ENCODE assay signal across 16 mouse cellular contexts in genomic region chr1:128080936-128081696, GRCm38 (mm10). TPM values are rescaled to one million over a fixed set of nuclear protein-coding genes. Genes with fewer than 3 reads are reported as not detected.
DNase-seq lines count a peak whose midpoint lies in the region; ATAC-seq and TF ChIP-seq lines count a peak whose summit lies in the region.
"Had no signal": no experiment of that assay in that cellular context is flagged by ENCODE, and none has a peak within 500 bp of the region (broad histone marks: within the 10 kb centered on the region; RNA-seq: fewer than 3 reads in every experiment).

No protein-coding gene starts in this region.

- peak; percentile 8 to 23; a peak in 1 of 4 replicates for TF ChIP-seq EP300 in MEL (IDR thresholded peaks at IDR 0.05; ENCODE audit: low read depth in 1 of 2, low read length in 2 of 2)
- no peak for TF ChIP-seq EP300 in heart, adult 2 months (IDR thresholded peaks at IDR 0.05; ENCODE audit: insufficient read depth, low read depth, low read length)

- H3K4me2 ChIP-seq in hindbrain, embryonic 16.5 days (ENCODE audit: low read length) = no peak overlapping the region
- H3K4me2 ChIP-seq: embryonic facial prominence, embryonic 12.5 days; limb, embryonic 13.5 days; lung, embryonic 14.5 days; neural tube, embryonic 15.5 days had no signal

- intact Hi-C loops in gastrocnemius, adult 2 months (cut with DNase I) = loop anchor here (5.0 kb wide), 1 partner anchor 89 kb away; no protein-coding TSS in a partner anchor
- intact Hi-C loops in heart, adult 2 months (cut with DNase I) = no loop called here
- intact Hi-C loops in heart, postnatal 14 days (cut with DNase I) = no loop called here

- WGBS in heart, adult 2 months = 46% methylated on average over 5 of the region's 5 CpGs
- whole genome bisulfite sequencing in hindbrain, embryonic 16.5 days = 76% methylated on average over 5 of the region's 5 CpGs

- H3K79me2 ChIP-seq in MEL (ENCODE audit: control insufficient read depth, insufficient read depth, low read length, poor library complexity) = no peaks in the 10 kb centered on the region
- H3K79me2 ChIP-seq in heart, adult 2 months (replicated peaks; ENCODE audit: control insufficient read depth, insufficient read depth, low read length) = no peaks in the 10 kb centered on the region

- no peaks in the 10 kb centered on the region for H3K27me3 ChIP-seq in MEL (ENCODE audit: control insufficient read depth in 1 of 2, insufficient read depth in 2 of 2, low read length in 2 of 2)
- no peaks in the 10 kb centered on the region for H3K27me3 ChIP-seq in heart, adult 2 months (ENCODE audit: control insufficient read depth, insufficient read depth, low read length)
- H3K27me3 ChIP-seq in hindbrain, embryonic 16.5 days (replicated peaks; ENCODE audit: control insufficient read depth, insufficient read depth, low read length) = no peaks in the 10 kb centered on the region
- H3K27me3 ChIP-seq: embryonic facial prominence, embryonic 12.5 days; limb, embryonic 13.5 days; neural tube, embryonic 15.5 days had no signal

- no peak overlapping the region for H3K9ac ChIP-seq in MEL (ENCODE audit: control insufficient read depth, low read depth, low read length, poor library complexity, severe bottlenecking)
- no peak overlapping the region for H3K9ac ChIP-seq in heart, adult 2 months (ENCODE audit: low read depth, low read length)
- no peak overlapping the region for H3K9ac ChIP-seq in hindbrain, embryonic 16.5 days (ENCODE audit: low read depth, low read length)
- H3K9ac ChIP-seq: embryonic facial prominence, embryonic 12.5 days; limb, embryonic 13.5 days; lung, embryonic 14.5 days; neural tube, embryonic 15.5 days had no signal

- H3K4me1 ChIP-seq in MEL (ENCODE audit: control insufficient read depth in 1 of 2, insufficient read depth in 2 of 2, low read length in 2 of 2) = peaks cover 8 to 10% of the 10 kb centered on the region in 2 experiments
- H3K4me1 ChIP-seq in heart, adult 2 months (ENCODE audit: control insufficient read depth, insufficient read depth, low read length) = peaks cover 6% of the 10 kb centered on the region
- H3K4me1 ChIP-seq in hindbrain, embryonic 16.5 days (ENCODE audit: control insufficient read depth, insufficient read depth, low read depth, low read length) = no peaks in the 10 kb centered on the region; the same call in 1 of the 2 replicates
- H3K4me1 ChIP-seq: embryonic facial prominence, embryonic 12.5 days; hindbrain, embryonic 10.5 days; limb, embryonic 13.5 days; neural tube, embryonic 15.5 days had no signal

- no peak for TF ChIP-seq CTCF in gastrocnemius, adult 2 months (IDR thresholded peaks at IDR 0.05)
- TF ChIP-seq CTCF in MEL (IDR thresholded peaks at IDR 0.05 in 2 of 3, conservative IDR thresholded peaks at IDR 0.05 in 1 of 3; ENCODE audit: control insufficient read depth in 1 of 3, insufficient read depth in 1 of 3, low read depth in 2 of 3, low read length in 3 of 3, poor library complexity in 1 of 3, severe bottlenecking in 1 of 3) = no peak
- no peak for TF ChIP-seq CTCF in heart, adult 2 months (IDR thresholded peaks at IDR 0.05)

- H3K4me3 ChIP-seq in gastrocnemius, adult 2 months = no peak overlapping the region
- H3K4me3 ChIP-seq in MEL (ENCODE audit: control insufficient read depth in 1 of 2, insufficient read depth in 1 of 2, low read depth in 2 of 2, low read length in 2 of 2) = no peak overlapping the region
- H3K4me3 ChIP-seq in heart, adult 2 months = no peak overlapping the region
- no peak overlapping the region for H3K4me3 ChIP-seq in hindbrain, embryonic 16.5 days (ENCODE audit: low read length)
- H3K4me3 ChIP-seq: embryonic facial prominence, embryonic 12.5 days; hindbrain, embryonic 10.5 days; limb, embryonic 13.5 days; neural tube, embryonic 15.5 days had no signal

- ATAC-seq in hindbrain, embryonic 16.5 days = no peak
- ATAC-seq: CD4-positive, CD25-positive, alpha-beta regulatory T cell, adult 4 months; intestine, postnatal 0 days had no signal

- H3K27ac ChIP-seq in gastrocnemius, adult 2 months = peak overlapping the region; percentile 81
- H3K27ac ChIP-seq in MEL (ENCODE audit: control insufficient read depth, low read depth, low read length) = no peak overlapping the region
- H3K27ac ChIP-seq in heart, adult 2 months = peak overlapping the region; percentile 57
- no peak overlapping the region for H3K27ac ChIP-seq in hindbrain, embryonic 16.5 days (ENCODE audit: low read depth, low read length)
- H3K27ac ChIP-seq: embryonic facial prominence, embryonic 12.5 days; hindbrain, embryonic 10.5 days; limb, embryonic 13.5 days; neural tube, embryonic 15.5 days had no signal

- no peaks in the 10 kb centered on the region for H3K9me3 ChIP-seq in MEL (replicated peaks; ENCODE audit: insufficient read depth, low read length)
- H3K9me3 ChIP-seq in hindbrain, embryonic 16.5 days (ENCODE audit: control insufficient read depth, low read length) = no peaks in the 10 kb centered on the region
- H3K9me3 ChIP-seq: embryonic facial prominence, embryonic 12.5 days; hindbrain, embryonic 10.5 days; limb, embryonic 13.5 days; neural tube, embryonic 15.5 days had no signal

- TF ChIP-seq RAD21 in MEL (IDR thresholded peaks at IDR 0.05; ENCODE audit: low read depth, low read length) = no peak

- DNase-seq in gastrocnemius, adult 2 months = peak; percentile 47
- DNase-seq in gastrocnemius, postnatal 25 days = no peak
- no peak for DNase-seq in MEL (ENCODE audit: low read depth, low spot score)
- peak; percentile 55 to 66 for DNase-seq in heart, adult 2 months
- DNase-seq in heart, postnatal 14 days = peak; percentile 48 to 63
- DNase-seq in thymus, postnatal 14 days = no peak
- DNase-seq: cerebellum, adult 9-11 months; layer of hippocampus, postnatal 36 days; lung, embryonic 14.5 days had no signal

- H3K36me3 ChIP-seq in MEL (ENCODE audit: control insufficient read depth in 1 of 2, insufficient read depth in 2 of 2, low read length in 2 of 2) = peaks cover 0 to 14% of the 10 kb centered on the region in 2 experiments; a peak in 2 of 4 replicates
- peaks cover 5% of the 10 kb centered on the region; the same call in 1 of the 2 replicates for H3K36me3 ChIP-seq in heart, adult 2 months (ENCODE audit: control insufficient read depth, insufficient read depth, low read length)
- H3K36me3 ChIP-seq in hindbrain, embryonic 16.5 days (ENCODE audit: control insufficient read depth, insufficient read depth, low read length) = no peaks in the 10 kb centered on the region
- H3K36me3 ChIP-seq: neural tube, embryonic 15.5 days had no signal

- TF ChIP-seq POLR2A in MEL (IDR thresholded peaks at IDR 0.05; ENCODE audit: control insufficient read depth in 1 of 2, insufficient read depth in 1 of 2, low read depth in 1 of 2, low read length in 2 of 2, poor library complexity in 1 of 2) = no peak
- no peak for TF ChIP-seq POLR2A in heart, adult 2 months (IDR thresholded peaks at IDR 0.05; ENCODE audit: insufficient read depth, low read depth, low read length)

TF ChIP-seq in MEL, 35 proteins besides CTCF, POLR2A, EP300 and RAD21:
- peak; percentile 16; the same call in 1 of the 2 replicates for TF ChIP-seq GATA1 (IDR thresholded peaks at IDR 0.05; ENCODE audit: low read depth, low read length)
- TF ChIP-seq ETS1 (IDR thresholded peaks at IDR 0.05; ENCODE audit: low read depth, low read length) = peak; percentile 75
- TF ChIP-seq KAT2A (conservative IDR thresholded peaks at IDR 0.05; ENCODE audit: low read depth, low read length) = no peak

RNA-seq across cellular contexts. Expression of gene Zranb3, which starts 21.7 kb away (rescaled TPM):
- 1 to 10 TPM; 5.5 to 6.2 TPM for total RNA-seq in gastrocnemius, adult 2 months (2021)
- 1 to 10 TPM; 3.6 to 4.2 TPM for total RNA-seq in gastrocnemius, postnatal 25 days (2021)
- 4.1 and 4.8 TPM in 2 replicates for total RNA-seq in MEL (2012; rRNA removed)
- polyA plus RNA-seq in MEL (2012; ENCODE audit: insufficient read depth in 1 of 2, insufficient read length in 2 of 2, low read depth in 1 of 2, low replicate concordance in 2 of 2, missing spikeins in 1 of 2) = 1 to 10 TPM in 1 of 2 experiments, not detected in 1; 3.9 TPM
- total RNA-seq in heart, adult 2 months (2021) = 1 to 10 TPM; 4.8 to 5.0 TPM
- 1.00 and 1.6 TPM in 2 replicates for polyA plus RNA-seq in heart, adult 2 months (2012; rRNA removed)
- 1 to 10 TPM; 4.9 to 5.3 TPM for total RNA-seq in heart, postnatal 14 days (2021)
- polyA plus RNA-seq in hindbrain, embryonic 16.5 days (2015; fragmentation: Nextera tagmentation; extraction: Ambion mirVana) = 3.3 and 4.6 TPM in 2 replicates

RNA-seq across cellular contexts. Expression of gene R3hdm1, which starts 22.0 kb away (rescaled TPM):
- total RNA-seq in gastrocnemius, adult 2 months (2021) = 10 to 100 TPM; 63.8 to 85.9 TPM
- 10 to 100 TPM; 49.3 to 56.3 TPM for total RNA-seq in gastrocnemius, postnatal 25 days (2021)
- total RNA-seq in MEL (2012; rRNA removed) = 17.7 and 22.2 TPM in 2 replicates
- 100 to 1,000 TPM; 106 to 164 TPM for polyA plus RNA-seq in MEL (2012; ENCODE audit: insufficient read depth in 1 of 2, insufficient read length in 2 of 2, low read depth in 1 of 2, low replicate concordance in 2 of 2, missing spikeins in 1 of 2)
- total RNA-seq in heart, adult 2 months (2021) = 10 to 100 TPM; 47.8 to 54.5 TPM
- 33.1 and 33.9 TPM in 2 replicates for polyA plus RNA-seq in heart, adult 2 months (2012; rRNA removed)
- total RNA-seq in heart, postnatal 14 days (2021) = 10 to 100 TPM; 57.5 to 57.6 TPM
- 74.9 and 79.6 TPM in 2 replicates for polyA plus RNA-seq in hindbrain, embryonic 16.5 days (2015; fragmentation: Nextera tagmentation; extraction: Ambion mirVana)

Comparison
In these comparisons a context has a peak if more than half of its experiments do, and no peak if none do; other contexts are left out.
1. DNase-seq: peak in gastrocnemius, adult 2 months (single experiment), heart, adult 2 months (2 of 2) and heart, postnatal 14 days (2 of 2); none in gastrocnemius, postnatal 25 days (single experiment), MEL (single experiment) and thymus, postnatal 14 days (single experiment).
2. H3K27ac ChIP-seq: peak in gastrocnemius, adult 2 months (single experiment) and heart, adult 2 months (single experiment); none in MEL (single experiment) and hindbrain, embryonic 16.5 days (single experiment).